Mouse (Mus musculus): Measurements from ENCODE around the gene Tmprss2. TPM values are rescaled to one million over a fixed set of nuclear protein-coding genes. Genes with fewer than 3 reads are reported as not detected.
A peak's percentile ranks its signal among the peaks of the same experiment; 100 is the strongest.

Gene Tmprss2
- polyA plus RNA-seq, 1 experiment from 2014 or later, result 79.1 TPM

DNA sequence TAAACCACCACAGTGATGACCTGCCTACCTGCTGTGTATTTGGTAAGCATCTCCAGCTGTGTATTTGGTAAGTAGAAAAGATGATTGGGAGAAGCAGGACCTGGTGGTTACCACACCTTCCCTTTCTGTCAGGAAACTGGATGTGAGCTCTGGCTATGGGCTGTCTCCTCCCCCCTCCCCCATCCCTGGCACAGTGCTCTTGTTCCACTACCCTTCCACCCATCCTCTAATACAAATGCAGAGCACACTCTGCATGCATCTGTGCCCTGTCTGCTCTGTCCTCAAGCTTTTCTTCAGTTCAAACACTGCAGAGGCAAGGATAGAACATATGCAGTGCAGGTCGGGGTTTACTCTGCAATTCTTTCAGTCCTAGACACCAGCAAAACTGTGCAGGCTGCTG is 76.5 kb downstream of the Tmprss2 start:
- peaks cover 6% of the 10 kb centered on the region; the same call in 1 of the 2 replicates for H3K4me1 ChIP-seq (replicated peaks; ENCODE audit: insufficient read depth, low read length)
- no peaks in the 10 kb centered on the region for H3K9me3 ChIP-seq (replicated peaks; ENCODE audit: low read length)
- peak overlapping the region; percentile 14; the same call in 1 of the 2 replicates for H3K9ac ChIP-seq (ENCODE audit: low read depth, low read length)
- H3K36me3 ChIP-seq (ENCODE audit: insufficient read depth, low read length), result no peaks in the 10 kb centered on the region
- no peak for TF ChIP-seq CTCF (IDR thresholded peaks at IDR 0.05; ENCODE audit: low read depth)
- peak overlapping the region; percentile 56 for H3K4me2 ChIP-seq (ENCODE audit: low read length)
- no peak for DNase-seq (ENCODE audit: low spot score)
- WGBS, result 42% methylated on average over 1 of the region's 1 CpGs
- H3K4me3 ChIP-seq (replicated peaks; ENCODE audit: low read depth, low read length), result no peak overlapping the region
- H3K27me3 ChIP-seq (ENCODE audit: insufficient read depth, low read length), result no peaks in the 10 kb centered on the region
- ATAC-seq (replicated peaks; ENCODE audit: low FRiP score, low read depth), result no peak
- H3K27ac ChIP-seq, result peak overlapping the region; percentile 94

DNA sequence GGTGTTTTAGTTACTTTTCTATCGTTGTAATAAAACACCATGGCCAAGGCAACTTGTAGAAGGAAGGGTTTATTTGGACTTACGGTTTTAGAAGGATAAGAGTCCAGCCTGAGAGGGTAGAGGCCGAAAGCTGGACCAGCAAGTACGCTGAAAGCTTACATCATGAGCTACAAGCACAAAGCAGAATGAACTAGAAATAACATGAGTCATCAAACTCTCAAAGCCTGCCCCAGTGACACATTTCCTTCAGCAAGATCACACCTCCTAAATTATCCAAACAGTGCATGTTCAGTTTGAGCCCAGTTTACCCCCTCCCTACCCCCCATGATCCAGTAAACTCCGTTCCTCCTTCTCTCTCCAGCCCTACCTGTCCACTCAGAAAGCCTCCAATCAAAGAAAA is 77.2 kb downstream of the Tmprss2 start:
- ATAC-seq (replicated peaks; ENCODE audit: low FRiP score, low read depth), result no peak
- Histone ChIP-seq H3K27ac (no peak overlapping the region), H3K9ac (ENCODE audit: low read depth, low read length) (no peak overlapping the region), H3K4me1 (replicated peaks; ENCODE audit: insufficient read depth, low read length) (peaks cover 6% of the 10 kb centered on the region; the same call in 1 of the 2 replicates), H3K9me3 (replicated peaks; ENCODE audit: low read length) (no peaks in the 10 kb centered on the region), H3K27me3 (ENCODE audit: insufficient read depth, low read length) (no peaks in the 10 kb centered on the region), H3K4me3 (replicated peaks; ENCODE audit: low read depth, low read length) (no peak overlapping the region), H3K36me3 (ENCODE audit: insufficient read depth, low read length) (no peaks in the 10 kb centered on the region), H3K4me2 (ENCODE audit: low read length) (no peak overlapping the region)
- TF ChIP-seq CTCF (IDR thresholded peaks at IDR 0.05; ENCODE audit: low read depth), result no peak
- DNase-seq (ENCODE audit: low spot score), result no peak
- WGBS, result 89% methylated on average over 5 of the region's 5 CpGs

DNA sequence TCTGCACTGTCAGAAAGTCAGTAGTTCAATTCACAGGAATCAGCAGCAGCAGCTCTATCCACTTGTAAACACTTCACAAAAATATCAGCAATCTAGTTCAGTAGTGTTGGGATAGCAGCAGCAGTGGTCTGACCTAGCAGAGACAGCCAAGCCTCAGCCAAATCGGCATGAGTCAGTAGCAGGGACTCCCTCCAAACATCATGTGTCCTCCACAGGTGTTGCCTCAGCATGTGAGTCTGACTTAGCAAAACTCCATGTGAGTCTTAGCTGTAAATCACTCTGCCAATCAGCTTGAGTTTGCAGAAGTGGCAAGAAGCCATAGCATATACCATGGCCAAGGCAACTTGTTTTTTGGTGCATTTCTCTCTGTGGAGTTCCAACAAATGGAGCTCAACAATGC is 77.9 kb downstream of the Tmprss2 start:
- no peak overlapping the region for H3K4me3 ChIP-seq (replicated peaks; ENCODE audit: low read depth, low read length)
- ATAC-seq (replicated peaks; ENCODE audit: low FRiP score, low read depth) (no peak), DNase-seq (ENCODE audit: low spot score) (no peak)
- no peaks in the 10 kb centered on the region for H3K36me3 ChIP-seq (ENCODE audit: insufficient read depth, low read length)
- H3K9ac ChIP-seq (ENCODE audit: low read depth, low read length), result no peak overlapping the region
- H3K27me3 ChIP-seq (ENCODE audit: insufficient read depth, low read length), result no peaks in the 10 kb centered on the region
- TF ChIP-seq CTCF (IDR thresholded peaks at IDR 0.05; ENCODE audit: low read depth), result no peak
- H3K27ac ChIP-seq, result no peak overlapping the region
- peaks cover 6% of the 10 kb centered on the region; the same call in 1 of the 2 replicates for H3K4me1 ChIP-seq (replicated peaks; ENCODE audit: insufficient read depth, low read length)
- 93% methylated on average over 1 of the region's 1 CpGs for WGBS
- no peak overlapping the region for H3K4me2 ChIP-seq (ENCODE audit: low read length)
- H3K9me3 ChIP-seq (replicated peaks; ENCODE audit: low read length), result no peaks in the 10 kb centered on the region

DNA sequence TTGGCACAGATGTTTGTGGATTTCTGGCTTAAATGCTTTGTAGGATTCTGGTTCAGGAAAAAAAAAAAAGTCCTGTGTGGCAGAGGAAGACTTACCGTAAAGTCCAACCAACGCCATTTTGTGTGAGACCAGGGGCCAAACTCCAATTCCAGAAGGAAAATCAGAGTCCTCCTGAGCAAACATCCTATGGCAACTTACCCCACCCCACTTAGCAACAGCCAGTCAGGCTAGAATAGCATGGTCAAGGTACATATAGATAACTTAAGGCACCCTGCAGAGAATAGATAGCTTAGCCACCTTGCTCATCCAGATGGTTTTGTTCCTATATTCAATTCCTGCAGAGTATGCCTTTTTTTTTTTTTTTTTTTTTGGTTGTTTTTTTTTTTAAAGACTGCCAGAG is 81.8 kb downstream of the Tmprss2 start:
- Histone ChIP-seq H3K9ac (ENCODE audit: low read depth, low read length) (no peak overlapping the region), H3K4me1 (replicated peaks; ENCODE audit: insufficient read depth, low read length) (no peaks in the 10 kb centered on the region), H3K9me3 (replicated peaks; ENCODE audit: low read length) (no peaks in the 10 kb centered on the region), H3K4me3 (replicated peaks; ENCODE audit: low read depth, low read length) (no peak overlapping the region), H3K4me2 (ENCODE audit: low read length) (no peak overlapping the region), H3K27me3 (ENCODE audit: insufficient read depth, low read length) (no peaks in the 10 kb centered on the region), H3K36me3 (ENCODE audit: insufficient read depth, low read length) (no peaks in the 10 kb centered on the region), H3K27ac (no peak overlapping the region)
- ATAC-seq (replicated peaks; ENCODE audit: low FRiP score, low read depth) (no peak), DNase-seq (ENCODE audit: low spot score) (no peak)
- WGBS, result 91% methylated on average over 2 of the region's 2 CpGs
- no peak for TF ChIP-seq CTCF (IDR thresholded peaks at IDR 0.05; ENCODE audit: low read depth)

DNA sequence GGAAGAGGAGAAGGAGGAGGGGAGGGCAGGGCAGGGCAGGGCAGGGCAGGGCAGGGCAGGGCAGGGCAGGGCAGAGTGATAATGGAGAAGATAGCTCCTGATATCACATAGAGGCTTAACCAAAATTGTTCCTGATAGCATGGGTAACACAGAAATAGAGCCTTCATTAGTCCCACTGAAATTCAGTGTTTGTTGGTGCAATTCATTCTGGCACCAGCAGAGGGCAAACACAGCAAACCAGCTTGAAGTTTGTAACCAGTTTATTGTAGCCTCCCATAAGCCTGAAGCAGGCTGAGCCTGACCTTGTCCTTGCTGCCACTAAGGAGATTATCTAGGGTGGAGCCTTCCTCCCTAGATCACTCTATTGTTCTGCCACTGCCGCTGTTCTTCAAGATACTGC is 88.0 kb downstream of the Tmprss2 start:
- Histone ChIP-seq H3K4me3 (replicated peaks; ENCODE audit: low read depth, low read length) (no peak overlapping the region), H3K27me3 (ENCODE audit: insufficient read depth, low read length) (no peaks in the 10 kb centered on the region), H3K36me3 (ENCODE audit: insufficient read depth, low read length) (no peaks in the 10 kb centered on the region), H3K27ac (no peak overlapping the region), H3K4me1 (replicated peaks; ENCODE audit: insufficient read depth, low read length) (no peaks in the 10 kb centered on the region), H3K9me3 (replicated peaks; ENCODE audit: low read length) (no peaks in the 10 kb centered on the region), H3K4me2 (ENCODE audit: low read length) (no peak overlapping the region), H3K9ac (ENCODE audit: low read depth, low read length) (no peak overlapping the region)
- ATAC-seq (replicated peaks; ENCODE audit: low FRiP score, low read depth), result no peak
- 21% methylated on average over 1 of the region's 1 CpGs for WGBS
- TF ChIP-seq CTCF (IDR thresholded peaks at IDR 0.05; ENCODE audit: low read depth), result peak; percentile 88
- DNase-seq (ENCODE audit: low spot score), result peak; percentile 76

DNA sequence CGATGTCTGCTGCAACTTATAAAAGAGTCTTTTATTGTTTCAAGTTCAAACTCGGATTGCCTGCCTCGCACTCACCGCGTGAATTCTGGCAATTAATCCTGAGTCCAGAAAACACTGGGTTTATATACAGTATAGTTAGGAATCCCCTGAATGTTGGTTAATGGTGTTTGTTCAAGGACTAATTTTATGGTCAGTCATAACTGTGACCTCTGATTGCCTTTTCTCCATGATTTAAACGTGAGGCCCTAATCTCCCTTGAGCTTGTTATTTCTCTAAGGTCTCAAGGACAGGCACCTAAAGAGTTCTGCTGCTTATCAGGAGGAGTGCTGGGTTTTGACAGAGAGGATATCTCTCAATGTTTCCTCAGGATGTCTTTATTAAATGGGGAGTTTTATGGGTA is 89.0 kb downstream of the Tmprss2 start:
- 56% methylated on average over 6 of the region's 6 CpGs for WGBS
- ATAC-seq (replicated peaks; ENCODE audit: low FRiP score, low read depth), result no peak

DNA sequence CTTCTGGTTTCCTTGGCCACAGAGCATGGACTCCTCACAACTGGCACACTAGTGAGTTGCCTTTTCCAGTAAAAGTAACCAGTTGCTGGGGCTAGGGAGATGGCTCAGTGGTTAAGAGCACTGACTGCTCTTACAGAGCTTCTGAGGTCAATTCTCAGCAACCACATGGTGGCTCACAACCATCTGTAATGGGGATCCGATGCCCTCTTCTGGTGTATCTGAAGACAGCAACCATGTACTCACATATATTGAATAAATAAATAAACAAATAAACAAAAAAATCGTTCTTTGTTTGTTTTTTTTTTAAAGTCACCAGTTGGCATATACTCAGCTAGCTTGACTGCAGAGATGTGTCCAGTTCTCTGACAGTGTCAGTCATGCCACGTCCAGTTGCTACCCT is 94.7 kb downstream of the Tmprss2 start:
- Histone ChIP-seq H3K36me3 (ENCODE audit: insufficient read depth, low read length) (no peaks in the 10 kb centered on the region), H3K4me1 (replicated peaks; ENCODE audit: insufficient read depth, low read length) (no peaks in the 10 kb centered on the region), H3K9me3 (replicated peaks; ENCODE audit: low read length) (no peaks in the 10 kb centered on the region), H3K27me3 (ENCODE audit: insufficient read depth, low read length) (no peaks in the 10 kb centered on the region), H3K4me3 (replicated peaks; ENCODE audit: low read depth, low read length) (no peak overlapping the region), H3K9ac (ENCODE audit: low read depth, low read length) (no peak overlapping the region), H3K4me2 (ENCODE audit: low read length) (no peak overlapping the region), H3K27ac (no peak overlapping the region)
- 74% methylated on average over 3 of the region's 3 CpGs for WGBS
- ATAC-seq (replicated peaks; ENCODE audit: low FRiP score, low read depth), result no peak
- peak; percentile 33; the same call in 1 of the 2 replicates for TF ChIP-seq CTCF (IDR thresholded peaks at IDR 0.05; ENCODE audit: low read depth)
- DNase-seq (ENCODE audit: low spot score), result no peak

More for the DNA sequence above, 89.0 kb downstream of the Tmprss2 start:
- no peak for DNase-seq (ENCODE audit: low spot score)
- Histone ChIP-seq H3K4me1 (replicated peaks; ENCODE audit: insufficient read depth, low read length) (no peaks in the 10 kb centered on the region), H3K27ac (no peak overlapping the region), H3K9ac (ENCODE audit: low read depth, low read length) (no peak overlapping the region), H3K4me3 (replicated peaks; ENCODE audit: low read depth, low read length) (no peak overlapping the region), H3K9me3 (replicated peaks; ENCODE audit: low read length) (no peaks in the 10 kb centered on the region), H3K27me3 (ENCODE audit: insufficient read depth, low read length) (no peaks in the 10 kb centered on the region), H3K36me3 (ENCODE audit: insufficient read depth, low read length) (no peaks in the 10 kb centered on the region), H3K4me2 (ENCODE audit: low read length) (no peak overlapping the region)
- no peak for TF ChIP-seq CTCF (IDR thresholded peaks at IDR 0.05; ENCODE audit: low read depth)

Other genes starting within 250 kb of the Tmprss2 start
- gene Mx1, start 148.3 kb downstream of the Tmprss2 start, polyA plus RNA-seq (2015; fragmentation: Nextera tagmentation; extraction: Ambion mirVana), result 0.11 and 0.15 TPM in 2 replicates
- gene Fam3b, start 96.4 kb downstream of the Tmprss2 start, polyA plus RNA-seq (2015; fragmentation: Nextera tagmentation; extraction: Ambion mirVana), result not detected in 2 replicates
- 9.9 and 10.2 TPM in 2 replicates for gene Ripk4, start 152.6 kb upstream of the Tmprss2 start, polyA plus RNA-seq (2015; fragmentation: Nextera tagmentation; extraction: Ambion mirVana)
- gene Prdm15, start 240.7 kb upstream of the Tmprss2 start, polyA plus RNA-seq (2015; fragmentation: Nextera tagmentation; extraction: Ambion mirVana), result 4.3 and 4.4 TPM in 2 replicates